Mouse (Mus musculus) mature B cell (primary cell): Measurements from ENCODE around the gene U2af2.

Experiments used
- in situ Hi-C: fragments of 300-500 bp; cut with MboI; formaldehyde crosslinking; loops from 2 replicates; pipeline ENCODE4 v1.14.3; 2019

The U2af2 gene

DNA sequence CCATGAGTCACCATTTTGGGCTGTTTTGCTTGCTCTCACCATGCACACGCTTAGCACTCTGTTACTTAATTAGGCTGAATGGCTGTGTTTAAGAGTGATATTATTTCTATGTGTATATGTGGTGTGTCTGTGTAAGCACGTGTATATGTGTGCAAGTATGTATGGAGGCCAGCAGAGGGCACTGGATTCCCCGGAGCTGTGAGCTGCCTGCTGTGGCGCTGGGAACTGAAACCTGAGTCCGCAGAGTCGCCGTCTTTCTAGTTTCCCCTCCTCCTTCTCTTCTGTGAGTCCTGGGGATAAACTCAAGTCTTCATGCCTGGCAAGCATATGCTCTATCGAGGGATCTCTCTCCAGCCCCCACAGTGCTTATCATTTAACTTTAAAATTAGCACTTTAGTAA lies 47.4 kb downstream of the U2af2 start:
- in situ Hi-C loops: no loop called here

DNA sequence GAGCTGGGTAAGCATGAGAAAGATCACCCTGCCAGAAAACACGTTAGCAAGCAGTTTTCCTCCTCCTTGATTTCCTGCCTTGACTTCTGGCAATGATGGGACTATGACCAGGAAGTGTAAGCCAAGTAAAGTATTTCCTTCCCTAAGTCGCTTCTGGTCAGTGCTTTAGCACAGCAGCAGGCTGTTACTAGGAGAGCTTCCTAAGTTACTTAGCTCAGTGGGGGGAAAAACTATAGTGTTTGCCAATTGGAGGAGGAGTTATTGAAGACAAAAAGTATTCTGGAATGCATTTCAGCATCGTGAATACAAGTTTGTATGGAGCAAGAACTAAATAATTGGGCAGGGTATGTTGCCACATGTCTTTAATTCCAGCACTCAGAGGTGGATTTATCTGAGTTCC lies 50.8 kb downstream of the U2af2 start:
- in situ Hi-C loops: no loop called here

DNA sequence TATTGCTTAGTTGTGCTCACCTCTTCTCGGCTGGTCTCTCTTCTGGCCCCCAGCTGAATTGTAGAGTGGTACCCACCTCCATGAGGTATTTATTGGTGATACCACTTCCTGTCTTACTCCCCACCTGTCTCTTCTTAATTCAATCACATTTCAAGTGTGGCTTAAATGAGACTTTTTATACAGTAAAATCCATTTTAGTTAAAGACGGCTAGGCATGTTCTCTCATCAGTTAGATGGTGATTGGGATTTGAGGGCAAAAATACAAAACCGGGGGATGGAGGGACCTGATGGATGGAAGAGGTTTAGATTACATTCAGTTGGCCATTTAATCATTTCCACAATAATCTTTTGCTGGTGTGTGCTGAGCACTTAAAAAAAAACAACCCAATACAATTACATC lies 54.9 kb downstream of the U2af2 start, which contains the start of gene Rfpl4:
TSS of gene Rfpl4 (minus strand) at position 101 of the 400 bp plus-strand sequence.
- in situ Hi-C loops: no loop called here

DNA sequence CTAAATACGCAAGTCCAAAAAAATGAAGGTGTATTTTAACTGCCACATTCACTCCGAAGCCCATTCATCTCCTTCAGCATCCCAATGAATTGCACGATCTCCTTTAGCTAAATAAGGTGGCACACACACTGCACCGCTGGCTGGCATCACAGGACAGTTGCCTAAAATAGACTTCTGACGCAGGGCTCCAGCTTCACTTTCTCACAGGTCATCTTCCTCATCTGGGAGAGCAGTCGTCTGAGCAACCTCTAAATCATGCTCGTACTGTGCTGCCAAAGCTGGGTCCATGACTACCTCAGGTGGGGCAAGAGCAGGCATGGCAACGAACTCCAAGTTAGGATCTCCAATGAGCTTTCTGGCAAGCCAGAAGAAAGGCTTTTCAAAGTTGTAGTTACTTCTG lies 63.1 kb downstream of the U2af2 start:
- in situ Hi-C loops: no loop called here

DNA sequence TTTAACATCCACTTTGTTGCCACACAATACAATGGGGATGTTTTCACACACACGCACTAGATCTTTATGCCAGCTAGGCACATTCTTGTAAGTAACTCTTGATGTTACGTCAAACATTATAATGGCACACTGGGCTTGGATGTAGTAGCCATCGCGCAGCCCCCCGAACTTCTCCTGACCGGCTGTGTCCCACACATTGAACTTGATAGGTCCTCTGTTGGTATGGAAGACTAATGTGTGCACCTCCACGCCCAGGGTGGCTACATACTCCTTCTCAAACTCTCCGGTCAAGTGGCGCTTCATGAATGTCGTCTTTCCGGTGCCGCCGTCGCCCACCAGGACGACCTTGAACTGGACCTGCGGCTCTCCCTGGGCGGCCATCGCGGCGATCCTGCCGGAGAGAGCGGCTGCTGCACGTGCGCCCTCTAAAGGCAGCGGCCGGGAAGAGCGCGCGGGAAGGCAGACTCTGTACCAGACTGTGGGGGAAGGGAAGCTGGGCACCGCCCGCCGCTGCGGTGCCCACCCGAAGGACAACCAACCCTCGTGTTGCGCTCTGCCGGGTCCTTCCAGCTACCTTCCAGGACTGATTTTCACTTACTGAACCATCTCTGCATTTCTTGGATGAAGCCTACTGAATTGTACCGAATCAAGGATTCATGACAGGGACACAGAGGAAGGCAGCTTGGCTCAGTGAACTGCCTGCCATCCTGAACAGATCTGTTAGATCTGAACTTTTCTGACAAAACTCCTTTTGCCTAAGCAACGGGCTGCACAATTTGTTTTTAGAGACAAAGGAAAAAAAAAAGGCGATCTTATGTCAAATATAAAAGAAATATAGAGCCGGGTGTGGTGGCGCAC lies 63.8 kb downstream of the U2af2 start, which contains the start of gene Rasl2-9:
TSS of gene Rasl2-9 (minus strand) at position 402 of the 858 bp plus-strand sequence.
- in situ Hi-C loops: no loop called here
